Mouse (Mus musculus) testis, postnatal 10 days (tissue): Measurements from ENCODE around the gene S100a2.

Source experiments
- DNase-seq: peaks from one replicate; pipeline ENCODE4 v3.0.0; 2021; ENCODE audit warnings: low spot score

The S100a2 gene

DNA sequence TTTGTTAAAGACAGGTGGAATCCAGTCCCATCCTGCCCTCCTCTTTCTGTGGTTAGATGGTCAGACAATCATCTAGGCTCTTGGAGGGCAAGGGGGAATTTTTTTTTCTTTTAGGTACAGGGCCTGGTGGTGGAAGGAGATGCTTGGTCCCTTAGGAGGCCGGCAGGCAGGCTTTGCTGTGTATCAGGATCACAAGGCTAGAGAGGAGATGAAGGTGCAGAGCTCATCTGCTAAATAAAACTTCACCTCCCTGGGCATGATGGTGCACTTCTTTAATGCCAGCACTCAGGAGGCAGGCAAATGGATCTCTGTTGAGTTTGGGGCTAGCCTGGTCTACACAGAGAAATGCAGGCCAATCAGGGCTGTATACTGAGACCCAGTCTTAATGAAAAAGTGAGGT, 25.9 kb downstream of the S100a2 start:
- no peak for DNase-seq

GRCm38 (mm10) chr3:90617586-90617985, 27.5 kb downstream of the S100a2 start:
- no peak for DNase-seq

DNA sequence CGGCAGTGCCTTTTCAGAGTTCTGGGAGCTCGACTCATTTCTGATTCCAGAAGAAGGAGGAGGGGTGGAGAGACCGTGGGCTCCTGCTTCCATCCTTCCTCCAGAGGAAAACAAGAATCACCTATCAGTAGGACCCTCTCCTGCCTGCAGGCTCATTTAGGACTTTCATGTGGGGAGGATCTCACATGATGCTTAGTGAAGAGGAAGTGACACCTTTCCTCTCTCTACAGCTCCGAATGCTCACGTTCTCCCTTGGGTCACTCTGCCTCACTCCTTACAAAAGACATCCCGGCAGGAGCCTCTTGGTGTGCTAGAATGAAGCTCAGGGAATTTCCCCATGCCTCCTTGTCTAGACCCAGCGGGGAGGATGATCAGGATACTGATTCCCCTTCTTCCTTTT, 31.5 kb downstream of the S100a2 start:
- DNase-seq = no peak

- DNase-seq = peak; percentile 87
Observed at GRCm38 (mm10) chr3:90623435-90624071, 33.5 kb downstream of the S100a2 start.

DNA sequence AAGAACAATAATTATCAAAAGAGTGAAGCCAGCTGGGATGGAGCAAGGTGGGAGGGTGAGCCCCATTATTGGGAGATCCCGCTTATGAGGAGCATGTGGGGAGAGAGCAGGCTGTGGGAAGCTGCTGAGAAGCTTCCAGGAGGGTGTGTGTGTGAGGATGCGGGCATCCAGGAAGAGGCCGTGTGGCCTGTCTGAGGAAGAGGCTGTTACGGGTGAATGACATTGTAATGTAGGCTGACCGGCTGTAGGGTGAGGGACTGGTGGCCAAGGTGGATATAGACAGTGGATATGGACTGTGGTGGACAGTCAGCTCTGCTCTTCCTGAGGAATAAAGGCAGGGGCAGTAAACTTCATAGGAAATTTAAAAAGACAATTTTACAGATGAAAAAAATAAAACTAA, 35.4 kb downstream of the S100a2 start:
- no peak for DNase-seq

DNA sequence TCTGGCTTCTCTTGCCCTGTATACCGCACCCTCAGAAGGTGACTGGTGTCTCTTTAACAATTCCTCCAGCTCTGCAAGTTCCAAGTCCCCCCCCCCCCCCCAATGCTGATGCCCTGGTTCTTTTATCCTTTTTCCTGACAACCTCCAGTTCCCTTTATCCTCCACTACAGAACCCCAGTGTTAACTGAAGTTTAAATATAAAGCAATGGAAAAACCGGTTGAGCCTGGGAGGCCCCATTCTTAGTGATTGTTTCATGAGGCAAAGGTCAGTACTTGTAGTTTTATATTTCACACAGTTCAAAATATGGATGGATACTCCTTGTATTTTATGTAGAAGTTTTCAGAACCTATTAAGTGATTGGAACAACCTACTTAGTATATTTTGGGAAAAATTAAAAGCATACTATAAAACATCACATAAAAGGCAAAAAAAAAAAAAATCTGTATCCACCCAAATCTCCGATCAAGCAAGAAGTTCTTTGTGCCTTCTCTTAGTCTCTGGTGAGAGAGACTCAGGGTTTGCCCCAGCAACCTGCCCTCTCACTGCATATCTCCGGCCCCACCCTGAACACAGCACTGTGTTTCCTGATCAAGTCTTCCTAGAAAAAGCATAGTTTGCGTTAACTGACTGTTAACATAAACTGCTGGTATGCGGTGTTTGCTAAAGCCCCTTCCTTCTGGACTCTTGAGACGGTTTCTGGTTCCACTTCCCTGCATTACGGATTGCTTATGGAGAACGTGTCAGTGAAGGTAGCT, 36.4 kb downstream of the S100a2 start:
- DNase-seq = no peak

GRCm38 (mm10) chr3:90627366-90627765, 37.3 kb downstream of the S100a2 start:
- no peak for DNase-seq

DNA sequence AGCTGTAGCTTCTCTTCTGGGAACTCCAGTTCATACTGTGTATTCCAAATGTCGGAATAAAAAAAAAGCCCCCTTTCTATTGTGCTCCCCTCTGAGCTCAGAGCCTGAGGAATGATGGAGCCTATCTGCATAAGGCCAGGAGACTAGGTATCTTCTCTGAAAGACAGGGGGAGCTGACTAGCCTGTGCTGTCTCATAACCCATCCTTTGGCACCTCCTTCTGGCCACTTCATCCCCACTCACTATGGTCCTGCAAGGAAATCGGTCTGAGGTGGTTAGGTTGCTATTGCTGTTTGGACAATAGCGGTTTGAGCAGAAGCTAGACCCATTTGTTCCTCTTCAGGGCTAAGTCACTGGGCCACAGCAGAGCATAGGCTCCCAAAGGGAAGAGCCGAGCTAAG, 37.8 kb downstream of the S100a2 start:
- no peak for DNase-seq

GRCm38 (mm10) chr3:90629298-90629697, 39.3 kb downstream of the S100a2 start:
- DNase-seq = no peak

- DNase-seq = no peak
Observed at GRCm38 (mm10) chr3:90631984-90632383, 41.9 kb downstream of the S100a2 start.

- DNase-seq = no peak
Observed at GRCm38 (mm10) chr3:90638511-90639275, 48.6 kb downstream of the S100a2 start.

DNA sequence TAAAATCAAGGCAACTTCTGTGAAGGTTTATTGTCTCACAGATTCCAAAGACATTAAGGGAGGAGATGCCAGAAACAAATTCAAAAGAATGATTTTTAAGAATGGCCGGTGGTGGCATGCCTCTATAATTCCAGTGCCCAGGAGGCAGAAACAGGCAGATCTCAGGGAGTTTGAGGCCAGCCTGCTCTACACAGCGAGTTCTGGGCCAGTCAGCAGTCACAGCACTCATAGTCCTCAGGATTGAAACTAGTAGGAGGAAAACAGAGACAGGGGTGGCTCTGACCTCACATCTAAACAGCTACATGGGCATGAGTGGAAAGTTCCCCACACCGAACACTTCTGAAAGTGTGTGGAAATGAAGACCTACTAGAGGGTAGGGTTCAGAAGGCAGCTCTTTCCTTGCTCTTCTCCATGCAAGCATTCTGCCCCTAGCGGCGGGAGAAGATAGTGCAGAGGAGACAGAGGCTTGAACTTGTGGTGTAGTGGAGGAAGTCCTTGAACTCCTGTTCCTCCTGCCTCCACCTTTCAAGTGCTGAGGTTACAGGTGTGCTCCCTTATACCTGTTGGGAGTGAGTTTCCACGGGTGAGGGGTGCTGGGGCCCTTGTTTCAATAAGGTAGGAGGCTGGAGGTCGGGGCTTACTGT, 49.6 kb downstream of the S100a2 start:
- DNase-seq = no peak

- DNase-seq = no peak
Observed at GRCm38 (mm10) chr3:90640981-90641380, 50.9 kb downstream of the S100a2 start.
